Mouse (Mus musculus): ENCODE data around the gene D630036H23Rik. TPM values are rescaled to one million over a fixed set of nuclear protein-coding genes. Genes with fewer than 3 reads are reported as not detected.
A peak's percentile ranks its signal among the peaks of the same experiment; 100 is the strongest.
"Not testable (repeated sequence)": the region's sequence is repeated elsewhere in the genome, so short reads cannot be mapped to it uniquely, and the experiment has no call there.

Gene D630036H23Rik
- 1 to 10 TPM; 2.2 to 2.3 TPM for total RNA-seq (2021)
- long read RNA-seq, experiment 1, partial matches to known transcripts: 0 of 3 reads
- long read RNA-seq, experiment 1, other reads (novel, unspliced or antisense): 0 of 3 reads
- long read RNA-seq, experiment 2, partial matches to known transcripts: 0 of 1 reads
- long read RNA-seq, experiment 2, other reads (novel, unspliced or antisense): 0 of 1 reads

- peak; percentile 84 to 87 for DNase-seq (ENCODE audit: low spot score in 2 of 2)
- intact Hi-C loops (cut with DNase I): loop anchor here (10.0 kb wide), 1 partner anchor 167 kb away; no protein-coding TSS in a partner anchor
Observed at GRCm38 (mm10) chr12:36381441-36382340, at the start of gene D630036H23Rik, which contains the start of gene Ispd. TSS of gene D630036H23Rik (minus strand) at chr12:36382181. TSS of gene Ispd (plus strand) at chr12:36381450.

- no peak for DNase-seq (ENCODE audit: low spot score in 2 of 2)
- intact Hi-C loops (cut with DNase I): no loop called here
Observed at GRCm38 (mm10) chr12:36426163-36427045, 44.4 kb upstream of the D630036H23Rik start.

- intact Hi-C loops (cut with DNase I): no loop called here
- no peak for DNase-seq (ENCODE audit: low spot score in 2 of 2)
Observed at GRCm38 (mm10) chr12:36425258-36425657, 43.3 kb upstream of the D630036H23Rik start.

GRCm38 (mm10) chr12:36423677-36424076 lies 41.7 kb upstream of the D630036H23Rik start:
- intact Hi-C loops (cut with DNase I): no loop called here
- DNase-seq (ENCODE audit: low spot score in 2 of 2): no peak

- intact Hi-C loops (cut with DNase I): no loop called here
Observed at GRCm38 (mm10) chr12:36395115-36395514, 13.1 kb upstream of the D630036H23Rik start.

GRCm38 (mm10) chr12:36386991-36387390 lies 5.0 kb upstream of the D630036H23Rik start:
- DNase-seq (ENCODE audit: low spot score in 2 of 2): no peak
- intact Hi-C loops (cut with DNase I): loop anchor here (10.0 kb wide), 1 partner anchor 172 kb away; no protein-coding TSS in a partner anchor

More at GRCm38 (mm10) chr12:36395115-36395514, 13.1 kb upstream of the D630036H23Rik start:
- no peak for DNase-seq (ENCODE audit: low spot score in 2 of 2)

- intact Hi-C loops (cut with DNase I): loop anchor here (10.0 kb wide), 1 partner anchor 171 kb away; no protein-coding TSS in a partner anchor
Observed at GRCm38 (mm10) chr12:36385386-36385785, 3.4 kb upstream of the D630036H23Rik start.

GRCm38 (mm10) chr12:36380806-36381205 lies 1.2 kb downstream of the D630036H23Rik start:
- intact Hi-C loops (cut with DNase I): loop anchor here (10.0 kb wide), 1 partner anchor 166 kb away; no protein-coding TSS in a partner anchor
- DNase-seq (ENCODE audit: low spot score in 2 of 2): peak in 1 of 2 experiments; percentile 37

More at GRCm38 (mm10) chr12:36385386-36385785, 3.4 kb upstream of the D630036H23Rik start:
- no peak for DNase-seq (ENCODE audit: low spot score in 2 of 2)

- intact Hi-C loops (cut with DNase I): loop anchor here (10.0 kb wide), 1 partner anchor 165 kb away; no protein-coding TSS in a partner anchor
- DNase-seq (ENCODE audit: low spot score in 2 of 2): no peak
Observed at GRCm38 (mm10) chr12:36380254-36380653, 1.7 kb downstream of the D630036H23Rik start.

- intact Hi-C loops (cut with DNase I): not testable (repeated sequence)
- DNase-seq (ENCODE audit: low spot score in 2 of 2): peak; percentile 13 to 31
Observed at GRCm38 (mm10) chr12:36376391-36376790, 5.6 kb downstream of the D630036H23Rik start.

GRCm38 (mm10) chr12:36373237-36373998 lies 8.6 kb downstream of the D630036H23Rik start:
- DNase-seq (ENCODE audit: low spot score in 2 of 2): no peak
- intact Hi-C loops (cut with DNase I): no loop called here

GRCm38 (mm10) chr12:36364013-36364412 lies 18.0 kb downstream of the D630036H23Rik start:
- DNase-seq (ENCODE audit: low spot score in 2 of 2): no peak
- intact Hi-C loops (cut with DNase I): no loop called here

GRCm38 (mm10) chr12:36360693-36361092 lies 21.3 kb downstream of the D630036H23Rik start:
- no peak for DNase-seq (ENCODE audit: low spot score in 2 of 2)
- intact Hi-C loops (cut with DNase I): no loop called here

GRCm38 (mm10) chr12:36360064-36360463 lies 21.9 kb downstream of the D630036H23Rik start:
- DNase-seq (ENCODE audit: low spot score in 2 of 2): no peak
- intact Hi-C loops (cut with DNase I): no loop called here

- DNase-seq (ENCODE audit: low spot score in 2 of 2): no peak
- intact Hi-C loops (cut with DNase I): no loop called here
Observed at GRCm38 (mm10) chr12:36344131-36344530, 37.9 kb downstream of the D630036H23Rik start.

GRCm38 (mm10) chr12:36333837-36334281 lies 48.1 kb downstream of the D630036H23Rik start:
- DNase-seq (ENCODE audit: low spot score in 2 of 2): peak; percentile 6 to 40
- intact Hi-C loops (cut with DNase I): no loop called here

GRCm38 (mm10) chr12:36332676-36333075 lies 49.3 kb downstream of the D630036H23Rik start:
- DNase-seq (ENCODE audit: low spot score in 2 of 2): no peak
- intact Hi-C loops (cut with DNase I): no loop called here

Measured in left cerebral cortex, postnatal 14 days (tissue).